Mouse (Mus musculus) stomach, postnatal 0 days (tissue): ENCODE data around the gene Magi2.

ENCODE experiments used
- CTCF ChIP-seq: IDR thresholded peaks from 2 replicates; pipeline ENCODE4 v1.5.1; 2016; ENCODE audit warnings: antibody characterized with exemption, low read depth, mild to moderate bottlenecking, moderate library complexity
- EP300 ChIP-seq: optimal IDR thresholded peaks from 2 replicates; pipeline ENCODE3; 2016; ENCODE audit warnings: antibody characterized with exemption

GRCm38 (mm10) chr5:19482981-19483380 lies 256.1 kb downstream of the Magi2 start:
- TF ChIP-seq CTCF, result no peak
- no peak for TF ChIP-seq EP300
